Mouse (Mus musculus) intestine, postnatal 0 days (tissue): ENCODE data around the gene Col6a4. TPM values are rescaled to one million over a fixed set of nuclear protein-coding genes. Genes with fewer than 3 reads are reported as not detected.

ENCODE experiments used
- ATAC-seq: fragments of 200-750 bp; cut with Nextera tagmentation; 2 replicates; pipeline ENCODE4 v1.8.0; 2017; ENCODE audit warnings: mild to moderate bottlenecking, moderate TSS enrichment, moderate library complexity
- H3K27ac ChIP-seq: fragments of 300-500 bp; sonication (generic); 2 replicates; pipeline ENCODE4 v1.5.1; 2014; ENCODE audit warnings: mild to moderate bottlenecking, low read depth, low read length, moderate library complexity
- H3K27me3 ChIP-seq: fragments of 300-500 bp; sonication (generic); replicated peaks from 2 replicates; pipeline ENCODE4 v1.6.1; 2014; ENCODE audit warnings: low read length, mixed read lengths; ENCODE audit not compliant: control insufficient read depth, insufficient read depth
- H3K36me3 ChIP-seq: fragments of 300-500 bp; sonication (generic); 2 replicates; pipeline ENCODE4 v1.6.1; 2014; ENCODE audit warnings: mild to moderate bottlenecking, moderate library complexity; ENCODE audit not compliant: control insufficient read depth, insufficient read depth
- H3K4me1 ChIP-seq: fragments of 300-500 bp; sonication (generic); replicated peaks from 2 replicates; pipeline ENCODE4 v1.6.1; 2014; ENCODE audit warnings: antibody characterized with exemption, low read length, mixed read lengths; ENCODE audit not compliant: control insufficient read depth, insufficient read depth
- H3K4me2 ChIP-seq: fragments of 300-500 bp; sonication (generic); replicated peaks from 2 replicates; pipeline ENCODE4 v1.6.1; 2014; ENCODE audit warnings: low read depth, mild to moderate bottlenecking, moderate library complexity
- H3K4me3 ChIP-seq: fragments of 300-500 bp; sonication (generic); 2 replicates; pipeline ENCODE4 v1.5.1; 2014; ENCODE audit warnings: low read depth, low read length
- H3K9ac ChIP-seq: fragments of 300-500 bp; sonication (generic); 2 replicates; pipeline ENCODE4 v1.6.1; 2014; ENCODE audit warnings: mild to moderate bottlenecking, low read depth, low read length
- H3K9me3 ChIP-seq: fragments of 300-500 bp; sonication (generic); 2 replicates; pipeline ENCODE4 v1.6.1; 2016; ENCODE audit warnings: mixed run types; ENCODE audit not compliant: control insufficient read depth
- CTCF ChIP-seq: sonication (generic); IDR thresholded peaks from 2 replicates; pipeline ENCODE4 v1.5.1; 2016; ENCODE audit warnings: low read depth, mild to moderate bottlenecking, control low read depth, antibody characterized with exemption, moderate library complexity
- WGBS: fragments of 180-500 bp; shearing (Covaris S2); extraction: QIAGEN DNeasy Blood & Tissue Kit; methylation state at CpG from one replicate; pipeline ENCODE4 v1.1.7; 2014; 5-methylcytosine and 5-hydroxymethylcytosine counted together
- polyA plus RNA-seq: library from polyadenylated mRNA; unstranded; fragments of >200 nt; fragmentation: Nextera tagmentation; extraction: Ambion mirVana; gene quantifications from 2 replicates; pipeline ENCODE4 v1.2.1, GENCODE M21; 2015

Gene Col6a4
- polyA plus RNA-seq, 1 experiment from 2014 or later: 39.8 TPM

GRCm38 (mm10) chr9:106043921-106044503 is 52.6 kb downstream of the Col6a4 start:
- Histone ChIP-seq H3K4me1 (no peaks in the 10 kb centered on the region), H3K4me3 (no peak overlapping the region), H3K27me3 (no peaks in the 10 kb centered on the region), H3K36me3 (no peaks in the 10 kb centered on the region), H3K4me2 (no peak overlapping the region), H3K27ac (no peak overlapping the region), H3K9me3 (no peaks in the 10 kb centered on the region), H3K9ac (no peak overlapping the region)
- ATAC-seq: no peak
- WGBS: 71% methylated on average over 9 of the region's 9 CpGs
- no peak for TF ChIP-seq CTCF

- no peak overlapping the region for H3K4me3 ChIP-seq
- H3K4me2 ChIP-seq: no peak overlapping the region
- no peaks in the 10 kb centered on the region for H3K36me3 ChIP-seq
- no peak overlapping the region for H3K27ac ChIP-seq
- H3K9me3 ChIP-seq: no peaks in the 10 kb centered on the region
- TF ChIP-seq CTCF: no peak
- WGBS: 71% methylated on average over 8 of the region's 8 CpGs
- no peak for ATAC-seq
- no peak overlapping the region for H3K9ac ChIP-seq
- no peaks in the 10 kb centered on the region for H3K4me1 ChIP-seq
- no peaks in the 10 kb centered on the region for H3K27me3 ChIP-seq
Observed at GRCm38 (mm10) chr9:106039915-106040659, 56.5 kb downstream of the Col6a4 start.

GRCm38 (mm10) chr9:106039276-106039675 is 57.3 kb downstream of the Col6a4 start:
- no peaks in the 10 kb centered on the region for H3K4me1 ChIP-seq
- no peaks in the 10 kb centered on the region for H3K36me3 ChIP-seq
- H3K4me2 ChIP-seq: no peak overlapping the region
- no peaks in the 10 kb centered on the region for H3K9me3 ChIP-seq
- no peak overlapping the region for H3K4me3 ChIP-seq
- H3K9ac ChIP-seq: no peak overlapping the region
- no peak for ATAC-seq
- no peak for TF ChIP-seq CTCF
- no peaks in the 10 kb centered on the region for H3K27me3 ChIP-seq
- H3K27ac ChIP-seq: no peak overlapping the region
- WGBS: 71% methylated on average over 1 of the region's 1 CpGs

- Histone ChIP-seq H3K4me2 (no peak overlapping the region), H3K9ac (no peak overlapping the region), H3K4me3 (no peak overlapping the region), H3K4me1 (no peaks in the 10 kb centered on the region), H3K36me3 (no peaks in the 10 kb centered on the region), H3K9me3 (no peaks in the 10 kb centered on the region), H3K27me3 (no peaks in the 10 kb centered on the region), H3K27ac (no peak overlapping the region)
- no peak for ATAC-seq
- TF ChIP-seq CTCF: peak; percentile 71
- WGBS: 7% methylated on average over 4 of the region's 4 CpGs
Observed at GRCm38 (mm10) chr9:106038865-106039264, 57.7 kb downstream of the Col6a4 start.

DNA sequence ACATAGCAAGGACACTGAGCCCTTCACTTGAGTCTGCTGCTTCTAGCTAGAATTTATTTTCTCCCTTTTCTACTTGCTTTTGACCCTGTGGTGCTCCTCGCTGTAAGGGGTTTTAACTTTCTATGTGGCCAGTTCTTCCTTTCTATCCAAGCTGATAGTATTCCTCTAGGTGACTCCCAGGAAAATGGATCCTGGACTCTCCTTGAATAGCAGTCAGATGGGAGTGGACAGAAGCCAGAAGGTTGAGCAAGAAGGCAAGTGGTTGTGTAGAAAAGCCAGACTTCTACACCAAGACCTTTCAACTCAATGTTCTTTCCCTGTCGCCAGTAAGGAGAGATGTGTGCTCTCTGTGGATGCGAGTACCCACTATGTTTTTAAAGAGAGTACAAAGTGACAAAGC is 80.9 kb downstream of the Col6a4 start:
- no peak for TF ChIP-seq CTCF
- H3K9ac ChIP-seq: no peak overlapping the region
- H3K4me3 ChIP-seq: no peak overlapping the region
- ATAC-seq: no peak
- H3K9me3 ChIP-seq: no peaks in the 10 kb centered on the region
- H3K4me2 ChIP-seq: no peak overlapping the region
- no peaks in the 10 kb centered on the region for H3K36me3 ChIP-seq
- H3K4me1 ChIP-seq: no peaks in the 10 kb centered on the region
- 85% methylated on average over 3 of the region's 3 CpGs for WGBS
- H3K27me3 ChIP-seq: no peaks in the 10 kb centered on the region
- no peak overlapping the region for H3K27ac ChIP-seq

GRCm38 (mm10) chr9:106013139-106013538 is 83.4 kb downstream of the Col6a4 start:
- Histone ChIP-seq H3K4me3 (no peak overlapping the region), H3K27ac (no peak overlapping the region), H3K27me3 (no peaks in the 10 kb centered on the region), H3K9me3 (no peaks in the 10 kb centered on the region), H3K4me1 (no peaks in the 10 kb centered on the region), H3K36me3 (no peaks in the 10 kb centered on the region), H3K9ac (no peak overlapping the region), H3K4me2 (no peak overlapping the region)
- 87% methylated on average over 11 of the region's 11 CpGs for WGBS
- no peak for ATAC-seq
- no peak for TF ChIP-seq CTCF
